Mouse (Mus musculus) thymus, adult 2 months (tissue): ENCODE measurements around the gene Dicer1. TPM values are rescaled to one million over a fixed set of nuclear protein-coding genes. Genes with fewer than 3 reads are reported as not detected.
"Not testable (repeated sequence)": the region's sequence is repeated elsewhere in the genome, so short reads cannot be mapped to it uniquely, and the experiment has no call there.

Experiments used
- DNase-seq: peaks from one replicate; pipeline ENCODE4 v3.0.0; 2021
- H3K27ac ChIP-seq: fragments of 200-500 bp; 2 replicates; pipeline ENCODE4 v1.5.1; 2012; ENCODE audit warnings: low read length, control low read depth; ENCODE audit not compliant: control insufficient read depth, insufficient read depth
- H3K27me3 ChIP-seq: fragments of 200-500 bp; 2 replicates; pipeline ENCODE4 v1.6.1; 2012; ENCODE audit warnings: mild to moderate bottlenecking, low read length, moderate library complexity, mixed read lengths; ENCODE audit not compliant: control insufficient read depth, insufficient read depth
- H3K36me3 ChIP-seq: fragments of 200-500 bp; 2 replicates; pipeline ENCODE4 v1.6.1; 2012; ENCODE audit warnings: mild to moderate bottlenecking, low read length, moderate library complexity; ENCODE audit not compliant: control insufficient read depth, insufficient read depth
- H3K4me1 ChIP-seq: fragments of 200-500 bp; replicated peaks from 2 replicates; pipeline ENCODE4 v1.6.1; 2012; ENCODE audit warnings: low read length; ENCODE audit not compliant: control insufficient read depth, insufficient read depth
- H3K4me3 ChIP-seq: fragments of 200-500 bp; 2 replicates; pipeline ENCODE4 v1.5.1; 2012; ENCODE audit warnings: mild to moderate bottlenecking, low read length, control low read depth, moderate library complexity; ENCODE audit not compliant: control insufficient read depth, insufficient read depth
- CTCF ChIP-seq: fragments of 200-500 bp; IDR thresholded peaks from 2 replicates; pipeline ENCODE4 v1.5.1; 2012; ENCODE audit warnings: mild to moderate bottlenecking, control low read depth, low read length, moderate library complexity, borderline replicate concordance; ENCODE audit not compliant: control insufficient read depth, poor library complexity, insufficient read depth; ENCODE audit errors: extremely low read depth
- POLR2A ChIP-seq: fragments of 200-500 bp; IDR thresholded peaks from 2 replicates; pipeline ENCODE4 v1.6.1; 2012; ENCODE audit warnings: mild to moderate bottlenecking, low read length, control low read depth, moderate library complexity; ENCODE audit not compliant: control insufficient read depth, poor library complexity, insufficient read depth; ENCODE audit errors: extremely low read depth
- WGBS: fragments of 180-500 bp; shearing (Covaris S2); methylation state at CpG from one replicate; pipeline ENCODE4 v1.1.7; 2018; 5-methylcytosine and 5-hydroxymethylcytosine counted together
- polyA plus RNA-seq: library from polyadenylated mRNA; depleted of rRNA; stranded (reverse); fragments of >200 nt; gene quantifications from 2 replicates; pipeline ENCODE4 v1.2.3, GENCODE M21; 2012

Gene Dicer1
- polyA plus RNA-seq, 1 experiment, result 14.8 TPM

DNA sequence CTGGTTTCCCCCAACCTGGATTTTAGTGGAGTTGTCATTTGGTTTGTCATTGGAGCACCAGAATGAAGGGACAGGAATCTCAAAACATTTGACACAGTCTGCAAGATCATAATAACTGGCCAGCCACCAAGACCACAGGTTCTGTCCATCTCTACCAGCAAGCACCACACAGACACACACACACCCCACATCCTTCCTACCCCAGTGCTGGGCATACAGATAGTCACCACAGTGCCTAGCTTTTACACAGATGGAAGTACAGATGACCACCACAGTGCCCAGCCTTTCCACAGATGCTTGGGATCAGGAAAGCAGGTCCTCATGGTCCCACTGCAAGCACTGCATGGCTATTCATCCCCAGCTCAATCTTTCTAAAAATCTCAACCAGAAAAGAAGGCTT lies 18.6 kb downstream of the Dicer1 start:
- Histone ChIP-seq H3K27me3 (no peaks in the 10 kb centered on the region), H3K4me1 (no peaks in the 10 kb centered on the region), H3K4me3 (no peak overlapping the region), H3K36me3 (peaks cover 42% of the 10 kb centered on the region), H3K27ac (no peak overlapping the region)
- no peak for DNase-seq
- no peak for TF ChIP-seq POLR2A
- no peak for TF ChIP-seq CTCF

DNA sequence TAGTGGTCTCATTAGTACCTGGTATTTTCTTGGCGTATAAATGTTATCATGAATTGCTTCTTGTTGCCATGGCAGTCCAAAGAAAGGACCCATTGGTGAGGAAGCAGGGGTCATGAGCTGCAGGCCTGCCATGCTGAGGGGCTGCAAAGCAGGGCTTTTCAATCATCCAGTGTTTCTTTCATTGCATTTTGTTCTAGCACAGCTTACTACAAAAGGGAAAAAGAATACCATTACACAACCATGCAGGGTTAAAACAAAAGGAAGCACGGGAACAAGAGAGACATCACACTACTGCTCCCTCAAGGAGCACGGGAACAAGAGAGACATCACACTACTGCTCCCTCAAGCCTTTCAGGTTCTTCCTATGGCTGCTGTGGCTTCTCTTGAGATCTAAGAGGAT lies 20.0 kb downstream of the Dicer1 start:
- TF ChIP-seq POLR2A (no peak), CTCF (no peak)
- Histone ChIP-seq H3K27ac (no peak overlapping the region), H3K4me3 (no peak overlapping the region), H3K27me3 (no peaks in the 10 kb centered on the region), H3K36me3 (peaks cover 56% of the 10 kb centered on the region), H3K4me1 (no peaks in the 10 kb centered on the region)
- 96% methylated on average over 3 of the region's 3 CpGs for WGBS
- DNase-seq, result no peak

DNA sequence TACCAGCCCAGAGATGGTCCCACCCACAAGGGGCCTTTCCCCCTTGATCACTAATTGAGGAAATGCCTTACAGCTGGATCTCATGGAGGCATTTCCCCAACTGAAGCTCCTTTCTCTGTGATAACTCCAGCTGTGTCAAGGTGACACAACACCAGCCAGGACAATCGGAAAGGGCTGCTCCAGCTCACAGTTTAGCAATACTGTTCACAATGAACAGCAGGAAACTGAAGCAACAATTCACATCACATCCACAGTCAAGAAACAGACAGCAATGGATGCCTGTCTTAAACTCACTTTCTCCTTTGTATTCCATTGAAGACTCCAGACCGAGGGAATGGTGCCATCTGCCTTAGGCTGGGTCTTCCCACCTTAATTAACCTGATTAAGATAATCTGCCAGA lies 25.3 kb downstream of the Dicer1 start:
- not testable (repeated sequence) for H3K4me3 ChIP-seq, H3K4me1 ChIP-seq, H3K27me3 ChIP-seq, H3K27ac ChIP-seq, DNase-seq
- peaks cover 70% of the 10 kb centered on the region for H3K36me3 ChIP-seq
- WGBS, result 98% methylated on average over 2 of the region's 2 CpGs

DNA sequence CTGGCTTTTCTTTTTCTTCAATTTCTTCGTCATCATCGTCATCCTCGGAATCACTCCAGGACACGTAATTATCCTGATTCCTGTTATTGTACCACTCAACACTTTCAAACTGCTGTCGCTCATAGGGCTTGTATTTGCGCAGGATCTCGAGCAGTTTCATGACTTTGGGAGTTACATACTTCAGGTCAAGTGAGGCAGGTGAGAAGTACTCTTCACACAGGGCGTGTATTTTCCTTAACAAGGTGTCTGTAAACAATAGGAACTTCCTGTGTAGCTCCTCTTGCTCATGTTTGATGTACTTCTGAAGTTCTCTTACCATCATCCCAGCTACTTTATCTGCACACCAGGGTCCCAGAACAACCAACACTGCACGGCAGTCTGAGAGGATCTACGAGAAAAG lies 29.7 kb downstream of the Dicer1 start:
- H3K27ac ChIP-seq, result no peak overlapping the region
- no peaks in the 10 kb centered on the region for H3K4me1 ChIP-seq
- 98% methylated on average over 10 of the region's 10 CpGs for WGBS
- TF ChIP-seq CTCF (no peak), POLR2A (no peak)
- H3K36me3 ChIP-seq, result peaks cover 35% of the 10 kb centered on the region
- H3K4me3 ChIP-seq, result no peak overlapping the region
- no peak for DNase-seq
- no peaks in the 10 kb centered on the region for H3K27me3 ChIP-seq

DNA sequence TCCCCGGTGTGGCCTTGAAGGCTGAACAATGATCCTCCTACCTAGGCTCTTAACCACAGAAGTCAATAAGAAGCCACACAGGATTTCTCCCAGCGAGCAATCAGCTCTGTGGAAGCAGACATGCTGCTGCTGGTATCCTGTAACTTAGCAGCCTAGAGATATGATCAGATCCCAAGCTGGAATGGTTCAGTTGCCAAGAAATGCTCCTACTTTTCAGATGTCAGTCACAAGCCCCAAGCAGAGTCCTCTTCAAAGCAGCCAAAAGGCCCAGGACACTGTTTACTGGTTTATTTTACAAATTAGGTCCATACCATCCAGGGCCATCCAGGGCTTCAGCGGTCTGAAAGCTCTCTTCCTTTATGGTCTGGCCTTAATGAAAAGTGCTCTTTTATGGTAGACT lies 30.7 kb downstream of the Dicer1 start:
- Histone ChIP-seq H3K27ac (no peak overlapping the region), H3K36me3 (peaks cover 28% of the 10 kb centered on the region), H3K4me1 (no peaks in the 10 kb centered on the region), H3K4me3 (no peak overlapping the region), H3K27me3 (no peaks in the 10 kb centered on the region)
- 91% methylated on average over 3 of the region's 3 CpGs for WGBS
- TF ChIP-seq POLR2A (no peak), CTCF (no peak)
- DNase-seq, result no peak

DNA sequence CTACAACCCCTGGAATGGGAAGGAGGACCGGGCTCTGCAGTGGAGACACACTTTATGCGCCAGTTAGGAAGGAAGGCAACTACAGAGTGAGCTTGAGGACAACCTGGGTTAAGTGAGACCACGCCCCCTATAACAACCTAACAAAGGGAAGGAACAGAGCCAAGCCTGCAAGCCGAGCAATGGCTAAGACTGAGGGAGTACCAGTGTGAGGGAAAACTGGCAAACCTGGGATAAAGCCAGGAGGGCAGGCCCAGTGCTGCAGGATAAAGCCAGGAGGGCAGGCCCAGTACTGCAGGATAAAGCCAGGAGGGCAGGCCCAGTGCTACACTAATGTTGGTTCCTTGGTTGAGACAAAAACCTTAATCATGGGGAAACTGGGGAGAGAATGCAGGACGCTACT lies 32.8 kb downstream of the Dicer1 start:
- no peaks in the 10 kb centered on the region for H3K27me3 ChIP-seq
- no peak for DNase-seq
- TF ChIP-seq CTCF, result no peak
- no peak for TF ChIP-seq POLR2A
- H3K27ac ChIP-seq, result no peak overlapping the region
- peaks cover 34% of the 10 kb centered on the region for H3K36me3 ChIP-seq
- 98% methylated on average over 5 of the region's 5 CpGs for WGBS
- no peaks in the 10 kb centered on the region for H3K4me1 ChIP-seq
- no peak overlapping the region for H3K4me3 ChIP-seq

DNA sequence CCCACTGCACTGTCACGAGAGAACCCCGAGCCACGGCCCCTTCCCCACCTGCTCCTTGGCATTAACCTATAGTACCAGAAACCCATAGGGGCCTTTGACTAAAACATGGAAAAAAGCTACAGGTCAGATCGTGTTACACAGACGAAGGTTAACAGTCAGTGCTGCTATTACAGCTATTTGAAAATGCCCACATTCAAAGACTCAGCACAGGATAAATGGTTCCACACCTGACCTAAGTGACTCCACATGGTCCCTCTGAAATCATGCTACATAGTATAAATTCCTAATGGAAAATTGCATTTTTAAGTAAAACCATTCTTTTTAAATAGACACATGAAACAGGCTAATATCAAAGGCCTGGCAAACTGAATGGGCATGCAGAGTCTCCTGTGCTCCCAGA lies 35.3 kb downstream of the Dicer1 start:
- Histone ChIP-seq H3K27me3 (no peaks in the 10 kb centered on the region), H3K4me3 (no peak overlapping the region), H3K4me1 (no peaks in the 10 kb centered on the region), H3K36me3 (peaks cover 37% of the 10 kb centered on the region), H3K27ac (no peak overlapping the region)
- no peak for DNase-seq
- 97% methylated on average over 5 of the region's 5 CpGs for WGBS
- no peak for TF ChIP-seq CTCF
- TF ChIP-seq POLR2A, result no peak

DNA sequence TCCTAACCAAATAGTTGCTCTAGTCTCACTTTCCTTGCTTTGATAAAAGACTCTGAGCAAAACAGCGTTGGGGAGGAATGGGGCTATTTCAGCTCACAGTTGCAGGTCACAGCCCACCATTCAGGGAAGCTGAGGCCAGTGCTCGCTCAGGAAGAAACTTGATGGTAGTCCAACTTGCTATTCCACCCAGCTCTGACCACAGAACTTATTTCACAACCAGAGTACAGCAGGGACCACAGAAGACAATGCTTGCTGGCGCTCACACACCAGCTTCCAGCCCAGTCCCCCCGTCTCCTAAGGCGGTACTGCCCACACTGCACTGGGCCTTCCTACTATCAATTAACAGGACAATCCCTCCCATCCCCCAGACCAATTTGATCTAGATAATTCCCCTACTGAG lies 36.3 kb downstream of the Dicer1 start:
- WGBS, result 96% methylated on average over 5 of the region's 5 CpGs
- peaks cover 34% of the 10 kb centered on the region for H3K36me3 ChIP-seq
- H3K27me3 ChIP-seq, result no peaks in the 10 kb centered on the region
- H3K4me3 ChIP-seq, result no peak overlapping the region
- no peaks in the 10 kb centered on the region for H3K4me1 ChIP-seq
- DNase-seq, result no peak
- no peak overlapping the region for H3K27ac ChIP-seq
- no peak for TF ChIP-seq CTCF
- TF ChIP-seq POLR2A, result no peak
